Mouse (Mus musculus): ENCODE data around the gene Ercc1.

GRCm38 (mm10) chr7:19307739-19308453 lies 36.7 kb upstream of the Ercc1 start:
- TF ChIP-seq CTCF (IDR thresholded peaks at IDR 0.05; ENCODE audit: extremely low read depth, insufficient read depth, low read length) (no peak), POLR2A (IDR thresholded peaks at IDR 0.05; ENCODE audit: extremely low read depth, insufficient read depth, low read length) (no peak)

Data from cortical plate, adult 2 months (tissue).